Mouse (Mus musculus): Measurements from ENCODE around the gene Cdkn2d. TPM values are rescaled to one million over a fixed set of nuclear protein-coding genes. Genes with fewer than 3 reads are reported as not detected.
"Not testable (repeated sequence)": the region's sequence is repeated elsewhere in the genome, so short reads cannot be mapped to it uniquely, and the experiment has no call there.

Gene Cdkn2d
- polyA plus RNA-seq, 1 experiment = 66.2 TPM

- DNase-seq (ENCODE audit: extremely low spot score in 1 of 2, low spot score in 1 of 2) = no peak
Observed at GRCm38 (mm10) chr9:21277776-21278175, 13.4 kb downstream of the Cdkn2d start.

- DNase-seq (ENCODE audit: extremely low spot score in 1 of 2, low spot score in 1 of 2) = no peak
Observed at GRCm38 (mm10) chr9:21276307-21276706, 14.9 kb downstream of the Cdkn2d start.

DNA sequence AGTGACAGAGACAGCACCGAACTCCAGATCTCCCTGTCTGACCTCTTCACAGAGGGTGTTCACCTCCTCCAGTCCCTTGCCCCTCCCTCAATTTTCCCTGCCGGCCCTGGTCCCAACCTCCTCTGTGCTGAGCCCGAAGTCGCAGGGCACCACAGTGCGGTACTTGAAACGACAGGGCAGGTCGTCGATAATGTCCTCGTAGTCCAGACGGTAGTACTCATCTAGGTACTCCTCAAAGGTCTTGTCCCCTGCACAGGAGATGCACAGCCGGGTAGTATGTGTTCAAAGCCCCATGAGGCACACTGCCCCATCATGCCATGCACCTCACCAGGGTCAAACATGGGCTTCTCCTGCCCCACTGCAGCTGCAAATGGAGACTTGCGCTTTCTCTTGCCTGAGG lies 15.5 kb downstream of the Cdkn2d start:
- no peak for DNase-seq (ENCODE audit: extremely low spot score in 1 of 2, low spot score in 1 of 2)

DNA sequence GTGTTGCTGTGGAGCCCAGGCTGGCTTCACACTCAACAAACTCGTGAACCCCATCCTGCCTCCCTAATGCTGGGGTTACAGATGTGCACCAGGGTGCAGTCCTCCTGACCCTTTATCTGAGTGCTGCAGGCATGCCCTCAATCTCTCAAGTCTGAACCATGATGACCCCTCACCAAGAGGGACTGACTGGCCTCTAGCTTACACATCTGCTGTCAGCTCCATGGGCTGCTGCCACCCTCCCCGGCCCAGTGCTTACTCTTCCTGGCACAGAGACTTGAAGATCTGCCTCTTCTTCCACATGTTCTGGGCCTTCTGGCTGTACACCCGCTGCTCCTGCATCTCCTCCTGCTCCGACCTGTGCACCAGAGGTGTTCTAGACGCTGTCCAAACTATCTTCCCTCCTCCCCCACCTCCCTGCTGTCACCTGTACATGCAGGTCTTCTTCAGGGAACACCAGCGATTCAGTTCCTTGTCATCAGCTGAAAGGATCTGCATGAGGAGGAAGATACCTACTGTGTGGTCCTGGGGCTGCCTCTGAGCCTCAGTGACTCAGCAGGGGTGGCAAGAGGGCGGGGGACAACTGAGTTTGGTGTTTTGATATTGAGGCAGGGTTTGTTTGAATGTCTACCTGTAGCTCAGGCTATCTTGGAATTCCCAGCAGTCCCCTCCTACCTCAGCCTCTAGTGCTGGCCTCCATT lies 16.0 kb downstream of the Cdkn2d start:
- no peak for DNase-seq (ENCODE audit: extremely low spot score in 1 of 2, low spot score in 1 of 2)

GRCm38 (mm10) chr9:21274336-21274735 lies 16.9 kb downstream of the Cdkn2d start:
- no peak for DNase-seq (ENCODE audit: extremely low spot score in 1 of 2, low spot score in 1 of 2)

DNA sequence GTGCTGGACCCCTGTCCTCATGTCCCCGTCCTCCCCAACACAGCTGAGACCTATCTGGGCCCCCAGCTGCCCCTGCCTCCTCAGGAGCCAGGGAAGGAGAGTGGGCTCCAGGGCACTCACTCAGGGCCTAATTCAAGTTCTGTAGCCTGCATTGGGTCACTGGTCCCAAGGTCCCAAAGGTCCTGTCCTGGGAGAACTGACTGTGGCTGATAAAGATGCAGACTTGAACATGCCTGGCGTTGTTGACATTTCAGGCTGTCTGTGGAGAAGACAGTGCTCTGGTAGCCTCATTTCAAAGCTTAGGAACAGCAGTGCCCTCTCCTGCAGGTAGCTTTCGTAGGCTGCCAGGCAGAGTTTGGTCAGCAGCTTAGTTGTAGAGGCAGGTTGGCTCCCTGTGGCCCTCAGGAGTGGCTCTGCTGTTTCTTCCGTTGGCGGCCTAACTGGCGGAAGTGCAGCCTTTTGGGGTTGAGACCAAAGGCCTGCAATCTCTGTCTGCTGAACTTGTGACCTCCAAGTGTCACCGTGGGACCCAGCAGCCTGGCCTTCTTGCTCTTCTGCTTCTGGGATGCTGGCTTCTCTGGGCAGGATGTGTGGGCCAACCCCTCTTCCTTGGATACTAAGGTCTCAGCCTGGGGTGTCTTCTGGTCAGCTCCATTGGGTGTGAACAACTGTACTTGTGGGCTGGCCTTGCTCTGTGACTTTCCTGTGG lies 17.5 kb downstream of the Cdkn2d start:
- no peak for DNase-seq (ENCODE audit: extremely low spot score in 1 of 2, low spot score in 1 of 2)

GRCm38 (mm10) chr9:21273094-21273493 lies 18.1 kb downstream of the Cdkn2d start:
- DNase-seq (ENCODE audit: extremely low spot score in 1 of 2, low spot score in 1 of 2) = no peak

DNA sequence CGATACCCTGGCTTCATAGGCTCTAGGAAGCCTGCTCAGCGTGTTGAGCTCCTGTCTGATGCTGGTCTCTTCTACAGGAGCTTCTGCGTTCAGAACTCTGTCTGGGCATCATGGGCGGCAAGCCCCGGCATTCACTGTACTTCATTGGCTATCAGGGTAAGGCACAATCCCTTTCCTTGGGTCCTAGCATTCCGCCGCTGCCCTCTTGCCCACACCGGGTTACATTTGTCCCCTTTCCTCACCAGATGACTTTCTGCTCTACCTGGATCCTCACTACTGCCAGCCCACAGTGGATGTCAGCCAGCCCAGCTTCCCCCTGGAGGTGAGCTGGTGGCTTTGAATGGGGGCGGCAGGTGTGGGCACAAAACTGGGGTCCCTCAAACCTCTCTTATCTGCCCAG lies 18.8 kb downstream of the Cdkn2d start:
- no peak for DNase-seq (ENCODE audit: extremely low spot score in 1 of 2, low spot score in 1 of 2)

DNA sequence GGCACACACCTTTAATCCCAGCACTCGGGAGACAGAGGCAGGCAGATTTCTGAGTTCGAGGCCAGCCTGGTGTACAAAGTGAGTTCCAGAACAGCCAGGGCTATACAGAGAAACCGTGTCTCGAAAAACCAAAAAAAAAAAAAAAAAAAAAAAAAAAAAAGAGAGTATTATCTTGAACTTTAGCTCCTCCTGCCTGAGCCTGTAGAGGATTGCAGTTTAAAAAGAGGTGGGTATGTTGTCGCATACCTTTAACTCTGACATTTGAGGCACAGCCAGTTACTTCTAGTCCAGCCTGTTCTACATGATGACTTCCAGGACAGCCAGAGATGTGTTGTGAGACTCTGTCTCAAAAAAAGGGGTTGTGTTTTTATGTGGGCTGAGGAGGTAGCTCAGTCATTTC lies 21.6 kb downstream of the Cdkn2d start:
- DNase-seq (ENCODE audit: extremely low spot score in 1 of 2, low spot score in 1 of 2) = not testable (repeated sequence)

DNA sequence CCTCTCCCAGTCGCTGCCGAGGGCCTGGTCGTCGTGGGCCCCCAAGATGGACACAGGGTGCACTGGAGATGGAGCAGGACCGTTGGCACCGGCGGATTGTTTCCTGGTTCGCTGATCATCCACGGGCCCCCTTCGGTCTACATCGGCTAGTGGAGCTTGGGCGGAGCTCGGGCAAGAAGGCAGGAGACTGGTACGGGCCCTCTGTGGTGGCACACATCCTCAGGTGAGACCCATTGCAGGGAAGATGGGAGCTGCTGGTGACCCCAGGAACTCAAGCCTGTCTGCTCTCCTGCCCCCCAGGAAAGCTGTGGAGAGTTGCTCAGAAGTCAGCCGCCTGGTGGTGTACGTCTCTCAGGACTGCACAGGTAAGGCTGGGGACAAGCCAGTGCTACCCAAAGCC lies 22.9 kb downstream of the Cdkn2d start:
- DNase-seq (ENCODE audit: extremely low spot score in 1 of 2, low spot score in 1 of 2) = peak in 1 of 2 experiments; percentile 1

GRCm38 (mm10) chr9:21266889-21267288 lies 24.3 kb downstream of the Cdkn2d start:
- no peak for DNase-seq (ENCODE audit: extremely low spot score in 1 of 2, low spot score in 1 of 2)

GRCm38 (mm10) chr9:21265611-21266010 lies 25.6 kb downstream of the Cdkn2d start:
- DNase-seq (ENCODE audit: extremely low spot score in 1 of 2, low spot score in 1 of 2) = no peak

GRCm38 (mm10) chr9:21265000-21265561 lies 26.1 kb downstream of the Cdkn2d start, which contains the start of gene Atg4d:
TSS of gene Atg4d (plus strand) at chr9:21265293.
- peak; percentile 95 to 97 for DNase-seq (ENCODE audit: extremely low spot score in 1 of 2, low spot score in 1 of 2)

DNA sequence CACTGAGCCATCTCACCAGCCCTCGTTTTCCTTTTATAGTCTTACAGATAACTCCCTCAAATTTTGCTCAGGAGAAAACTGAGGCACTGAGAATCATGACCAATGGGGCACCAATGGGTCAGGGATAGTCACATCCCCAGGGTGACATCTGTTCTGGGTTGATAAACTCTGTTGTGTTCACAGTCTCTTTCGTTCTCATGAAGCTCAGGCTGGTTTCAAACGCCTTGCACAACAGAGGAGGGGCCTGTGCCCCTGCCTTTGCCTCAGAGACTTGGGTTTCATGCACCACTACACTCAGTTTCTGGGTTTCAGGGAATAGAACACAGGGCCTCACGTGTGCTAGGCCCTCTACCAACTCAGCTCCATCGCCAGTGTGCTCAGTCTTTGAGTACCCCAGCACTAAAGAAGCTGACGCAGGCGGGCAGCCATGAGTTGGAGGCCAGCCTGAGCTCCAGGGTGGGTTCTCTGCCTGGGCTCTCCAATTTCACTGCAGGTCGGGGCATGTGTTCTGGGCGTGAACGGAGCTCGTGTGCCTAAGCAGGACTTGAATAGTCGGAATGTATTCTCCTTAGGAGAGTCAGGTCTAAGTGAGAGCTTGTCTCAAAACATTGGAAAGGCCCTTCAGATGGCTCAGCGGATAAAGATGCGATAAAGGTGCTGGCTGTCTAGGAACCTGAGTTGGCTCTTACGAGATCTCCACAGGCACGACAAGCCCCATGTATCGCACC lies 26.8 kb downstream of the Cdkn2d start:
- DNase-seq (ENCODE audit: extremely low spot score in 1 of 2, low spot score in 1 of 2) = no peak

DNA sequence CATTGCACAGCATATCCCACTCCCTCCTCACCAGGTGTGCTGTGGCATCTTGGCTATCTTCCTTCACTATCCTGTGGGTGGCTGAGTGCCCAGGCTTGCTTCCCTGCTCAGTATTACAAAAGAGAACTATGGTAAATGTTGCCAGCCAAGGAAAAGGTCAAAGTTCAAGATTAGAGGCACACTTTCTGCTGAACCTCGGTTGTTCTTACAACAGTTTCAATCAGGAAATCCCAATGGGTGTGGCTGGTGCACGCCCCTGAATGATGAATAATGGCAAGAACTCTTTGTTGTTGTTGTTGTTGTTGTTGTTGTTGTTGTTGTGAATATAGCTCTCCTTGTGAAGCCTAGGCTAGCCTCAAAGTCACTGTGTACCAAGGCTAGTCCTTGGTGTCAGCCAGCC lies 29.4 kb downstream of the Cdkn2d start:
- DNase-seq (ENCODE audit: extremely low spot score in 1 of 2, low spot score in 1 of 2) = no peak

- DNase-seq (ENCODE audit: extremely low spot score in 1 of 2, low spot score in 1 of 2) = no peak
Observed at GRCm38 (mm10) chr9:21260491-21261040, 30.6 kb downstream of the Cdkn2d start.

DNA sequence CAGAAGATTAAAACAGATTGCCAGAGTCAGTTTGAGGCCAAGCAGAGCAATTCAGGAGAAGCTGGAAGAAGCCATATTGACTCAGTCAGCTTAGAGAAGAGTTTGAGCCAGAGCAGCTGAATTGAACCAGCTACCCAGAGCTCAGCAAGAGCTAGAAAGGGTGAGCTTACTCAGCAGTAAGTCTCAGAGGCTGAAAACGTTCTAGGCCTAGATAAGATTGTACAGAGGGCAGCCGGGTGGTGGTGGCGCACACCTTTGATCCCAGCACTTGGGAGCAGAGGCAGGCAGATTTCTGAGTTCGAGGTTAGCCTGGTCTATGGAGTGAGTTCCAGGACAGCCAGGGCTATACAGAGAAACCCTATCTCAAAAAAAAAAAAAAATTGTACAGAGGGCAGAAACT lies 34.9 kb downstream of the Cdkn2d start:
- DNase-seq (ENCODE audit: extremely low spot score in 1 of 2, low spot score in 1 of 2) = not testable (repeated sequence)

- DNase-seq (ENCODE audit: extremely low spot score in 1 of 2, low spot score in 1 of 2) = no peak
Observed at GRCm38 (mm10) chr9:21254690-21255089, 36.5 kb downstream of the Cdkn2d start.

GRCm38 (mm10) chr9:21251116-21251735 lies 40.0 kb downstream of the Cdkn2d start:
- DNase-seq (ENCODE audit: extremely low spot score in 1 of 2, low spot score in 1 of 2) = no peak

DNA sequence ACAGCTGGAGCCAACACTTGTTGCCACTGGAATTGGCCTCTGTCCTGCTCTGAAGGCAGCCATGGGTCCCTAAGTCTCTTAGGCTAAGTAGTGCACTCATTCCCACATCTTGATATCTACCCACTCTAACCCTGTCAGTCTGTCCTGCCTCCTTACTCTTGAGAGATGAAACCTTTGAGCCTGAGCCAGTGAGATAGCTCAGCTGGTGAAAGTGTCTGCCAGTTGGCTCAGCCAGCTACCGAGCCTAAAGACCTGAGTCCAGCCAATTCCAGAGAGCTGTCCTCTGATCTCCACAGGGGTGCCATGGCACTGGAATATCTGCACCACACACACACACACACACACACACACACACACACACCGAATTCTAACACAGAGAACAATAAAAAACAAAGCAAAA lies 40.7 kb downstream of the Cdkn2d start:
- DNase-seq (ENCODE audit: extremely low spot score in 1 of 2, low spot score in 1 of 2) = no peak
